Mouse (Mus musculus): ENCODE data around the gene Blnk. TPM values are rescaled to one million over a fixed set of nuclear protein-coding genes. Genes with fewer than 3 reads are reported as not detected.
A peak's percentile ranks its signal among the peaks of the same experiment; 100 is the strongest.

The Blnk gene
- total RNA-seq (2021), result 10 to 100 TPM in 1 of 2 experiments, 1 to 10 TPM in 1; 8.4 to 10.4 TPM
- long read RNA-seq, experiment 1, transcript Blnk-201 (17 exons, 2,097 nt), result major isoform, 6 of 7 reads
- long read RNA-seq, experiment 1, partial matches to known transcripts, result 1 of 7 reads
- long read RNA-seq, experiment 1, other reads (novel, unspliced or antisense), result 0 of 7 reads
- long read RNA-seq, experiment 2, partial matches to known transcripts, result 0 of 4 reads
- long read RNA-seq, experiment 2, other reads (novel, unspliced or antisense), result 1 of 4 reads

GRCm38 (mm10) chr19:40994057-40994585 is at the start of gene Blnk:
TSS of gene Blnk (minus strand) at chr19:40994535.
- intact Hi-C loops (cut with DNase I), result no loop called here
- peak within 1 kb of the TSS; percentile 30 for H3K4me3 ChIP-seq
- peak in 1 of 2 experiments; percentile 51 for DNase-seq (ENCODE audit: extremely low spot score in 1 of 2, low spot score in 2 of 2)
- peak within 1 kb of the TSS; percentile 75 for H3K27ac ChIP-seq
- TF ChIP-seq CTCF (IDR thresholded peaks at IDR 0.05), result no peak

- no peak overlapping the region for H3K27ac ChIP-seq
- DNase-seq (ENCODE audit: extremely low spot score in 1 of 2, low spot score in 2 of 2), result no peak
- TF ChIP-seq CTCF (IDR thresholded peaks at IDR 0.05), result no peak
- no peak overlapping the region for H3K4me3 ChIP-seq
- intact Hi-C loops (cut with DNase I), result no loop called here
These were observed 44.8 kb upstream of the Blnk start for GRCm38 (mm10) chr19:41039110-41039509.

- Histone ChIP-seq H3K4me3 (no peak overlapping the region), H3K27ac (no peak overlapping the region; the same call in 1 of the 2 replicates)
- no peak for DNase-seq (ENCODE audit: extremely low spot score in 1 of 2, low spot score in 2 of 2)
- no peak for TF ChIP-seq CTCF (IDR thresholded peaks at IDR 0.05)
- intact Hi-C loops (cut with DNase I), result no loop called here
These were observed 41.6 kb upstream of the Blnk start for GRCm38 (mm10) chr19:41035809-41036551.

- no peak overlapping the region for H3K27ac ChIP-seq
- DNase-seq (ENCODE audit: extremely low spot score in 1 of 2, low spot score in 2 of 2), result no peak
- no peak overlapping the region for H3K4me3 ChIP-seq
- intact Hi-C loops (cut with DNase I), result no loop called here
- TF ChIP-seq CTCF (IDR thresholded peaks at IDR 0.05), result no peak
These were observed 37.5 kb upstream of the Blnk start for GRCm38 (mm10) chr19:41031869-41032268.

- intact Hi-C loops (cut with DNase I), result no loop called here
- H3K4me3 ChIP-seq, result no peak overlapping the region
- H3K27ac ChIP-seq, result no peak overlapping the region
- no peak for TF ChIP-seq CTCF (IDR thresholded peaks at IDR 0.05)
- DNase-seq (ENCODE audit: extremely low spot score in 1 of 2, low spot score in 2 of 2), result no peak
These were observed 36.7 kb upstream of the Blnk start for GRCm38 (mm10) chr19:41031009-41031408.

DNA sequence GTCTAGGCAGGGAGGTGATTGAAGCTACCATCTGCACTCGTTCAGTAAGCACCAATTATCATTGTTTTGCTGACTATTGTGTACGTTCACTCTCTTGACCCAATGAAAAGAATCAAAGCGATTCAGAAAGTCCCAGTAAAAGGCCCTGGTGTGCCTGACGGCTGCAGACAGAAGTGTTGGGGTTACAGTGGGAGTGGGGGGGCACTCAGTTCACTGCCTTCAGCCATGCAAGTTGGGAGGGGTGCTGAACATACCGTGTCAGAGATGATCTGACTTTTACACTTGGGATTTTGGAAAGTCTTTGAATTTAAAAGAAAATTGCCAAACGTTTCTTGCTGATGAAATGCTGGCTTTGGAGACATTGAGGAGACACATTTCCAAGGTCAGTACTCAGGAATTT is 35.8 kb upstream of the Blnk start:
- no peak for TF ChIP-seq CTCF (IDR thresholded peaks at IDR 0.05)
- intact Hi-C loops (cut with DNase I), result no loop called here
- no peak overlapping the region for H3K27ac ChIP-seq
- no peak for DNase-seq (ENCODE audit: extremely low spot score in 1 of 2, low spot score in 2 of 2)
- no peak overlapping the region for H3K4me3 ChIP-seq

- intact Hi-C loops (cut with DNase I), result no loop called here
- Histone ChIP-seq H3K27ac (no peak within 1 kb of the TSS), H3K4me3 (no peak within 1 kb of the TSS)
- DNase-seq (ENCODE audit: extremely low spot score in 1 of 2, low spot score in 2 of 2), result no peak
- TF ChIP-seq CTCF (IDR thresholded peaks at IDR 0.05), result no peak
These were observed 34.9 kb upstream of the Blnk start, which contains the start of gene Dntt for GRCm38 (mm10) chr19:41029219-41029618. TSS of gene Dntt (plus strand) at chr19:41029275.

GRCm38 (mm10) chr19:41027601-41028000 is 33.3 kb upstream of the Blnk start:
- no peak for DNase-seq (ENCODE audit: extremely low spot score in 1 of 2, low spot score in 2 of 2)
- intact Hi-C loops (cut with DNase I), result no loop called here
- TF ChIP-seq CTCF (IDR thresholded peaks at IDR 0.05), result no peak
- Histone ChIP-seq H3K4me3 (no peak overlapping the region), H3K27ac (no peak overlapping the region)

GRCm38 (mm10) chr19:41027024-41027423 is 32.7 kb upstream of the Blnk start:
- no peak for TF ChIP-seq CTCF (IDR thresholded peaks at IDR 0.05)
- Histone ChIP-seq H3K4me3 (no peak overlapping the region), H3K27ac (no peak overlapping the region)
- intact Hi-C loops (cut with DNase I), result no loop called here
- DNase-seq (ENCODE audit: extremely low spot score in 1 of 2, low spot score in 2 of 2), result no peak

GRCm38 (mm10) chr19:41026551-41026950 is 32.2 kb upstream of the Blnk start:
- H3K4me3 ChIP-seq, result no peak overlapping the region
- TF ChIP-seq CTCF (IDR thresholded peaks at IDR 0.05), result no peak
- no peak for DNase-seq (ENCODE audit: extremely low spot score in 1 of 2, low spot score in 2 of 2)
- H3K27ac ChIP-seq, result no peak overlapping the region
- intact Hi-C loops (cut with DNase I), result no loop called here

DNA sequence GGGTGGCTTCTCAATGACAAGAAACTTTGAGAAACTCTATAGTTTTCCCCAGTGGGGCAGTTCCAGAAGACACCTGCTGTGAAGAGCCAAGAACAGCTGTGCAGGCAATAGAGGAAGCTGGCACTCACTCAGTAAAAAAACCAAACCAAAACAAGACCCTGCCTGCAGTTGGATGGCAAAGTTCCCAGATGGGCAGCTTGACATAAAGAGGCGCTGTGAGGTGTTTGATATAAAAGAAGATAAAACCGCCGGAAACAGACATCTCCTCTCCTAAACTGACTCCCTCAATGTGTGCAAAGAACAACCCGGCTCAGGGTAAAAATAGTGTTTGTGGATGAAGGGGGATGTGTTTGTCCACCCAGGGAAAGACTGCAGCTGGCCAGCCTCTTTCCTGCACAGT is 27.9 kb upstream of the Blnk start:
- no peak for TF ChIP-seq CTCF (IDR thresholded peaks at IDR 0.05)
- Histone ChIP-seq H3K27ac (no peak overlapping the region), H3K4me3 (no peak overlapping the region)
- intact Hi-C loops (cut with DNase I), result no loop called here
- DNase-seq (ENCODE audit: extremely low spot score in 1 of 2, low spot score in 2 of 2), result no peak

DNA sequence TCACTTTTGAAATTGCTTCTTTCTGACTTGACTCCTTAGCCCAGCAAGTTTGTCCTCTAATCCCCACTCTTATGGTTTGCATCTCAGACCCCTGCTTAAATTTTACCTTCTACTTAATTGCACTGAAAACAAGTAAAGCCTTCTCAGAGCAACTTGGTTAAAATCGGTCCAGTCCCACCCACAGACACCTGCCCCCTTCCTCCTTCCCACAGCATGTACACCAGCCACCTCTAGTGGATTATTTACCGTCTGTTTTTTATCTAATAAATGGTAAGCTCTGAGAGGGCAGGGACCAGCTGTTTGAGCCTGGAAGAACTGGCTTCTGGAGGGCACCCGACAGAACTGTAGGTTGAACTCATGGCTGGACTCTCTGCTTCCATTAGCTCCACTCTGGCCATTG is 26.2 kb upstream of the Blnk start:
- DNase-seq (ENCODE audit: extremely low spot score in 1 of 2, low spot score in 2 of 2), result no peak
- Histone ChIP-seq H3K27ac (no peak overlapping the region), H3K4me3 (no peak overlapping the region)
- intact Hi-C loops (cut with DNase I), result no loop called here
- TF ChIP-seq CTCF (IDR thresholded peaks at IDR 0.05), result no peak

Data from left cerebral cortex, adult 2 months (tissue).